Mouse (Mus musculus): ENCODE measurements around the gene 4933415A04Rik. TPM values are rescaled to one million over a fixed set of nuclear protein-coding genes. Genes with fewer than 3 reads are reported as not detected.

4933415A04Rik gene
- polyA plus RNA-seq, 1 experiment from 2014 or later, result 6.3 TPM

GRCm38 (mm10) chr11:43633165-43633564, 46.3 kb downstream of the 4933415A04Rik start:
- no peak overlapping the region for H3K4me2 ChIP-seq
- H3K27ac ChIP-seq, result peak overlapping the region; percentile 76; the same call in 1 of the 2 replicates
- no peaks in the 10 kb centered on the region for H3K9me3 ChIP-seq
- no peaks in the 10 kb centered on the region for H3K36me3 ChIP-seq
- no peak overlapping the region for H3K4me3 ChIP-seq (replicated peaks)
- peaks cover 15% of the 10 kb centered on the region for H3K4me1 ChIP-seq (replicated peaks)
- H3K27me3 ChIP-seq, result no peaks in the 10 kb centered on the region
- H3K9ac ChIP-seq (replicated peaks), result no peak overlapping the region
- WGBS, result 74% methylated on average over 6 of the region's 6 CpGs
- 0 out of 2 replicates have a peak, but pooled peaks have one; percentile 9 for ATAC-seq (ENCODE audit: insufficient number of reproducible peaks, insufficient read depth, low FRiP score, low TSS enrichment, low read depth)

- Histone ChIP-seq H3K9ac (replicated peaks) (no peak overlapping the region), H3K27me3 (no peaks in the 10 kb centered on the region), H3K9me3 (no peaks in the 10 kb centered on the region), H3K4me2 (peak overlapping the region; percentile 40), H3K4me1 (replicated peaks) (peaks cover 15% of the 10 kb centered on the region), H3K36me3 (no peaks in the 10 kb centered on the region), H3K4me3 (replicated peaks) (no peak overlapping the region), H3K27ac (peak overlapping the region; percentile 76)
- peak; percentile 85 for ATAC-seq (ENCODE audit: insufficient number of reproducible peaks, insufficient read depth, low FRiP score, low TSS enrichment, low read depth)
- 14% methylated on average over 19 of the region's 19 CpGs for WGBS
These were observed 47.0 kb downstream of the 4933415A04Rik start for GRCm38 (mm10) chr11:43633658-43634401.

- Histone ChIP-seq H3K4me3 (replicated peaks) (no peak overlapping the region), H3K9me3 (no peaks in the 10 kb centered on the region), H3K4me1 (replicated peaks) (peaks cover 15% of the 10 kb centered on the region), H3K27me3 (no peaks in the 10 kb centered on the region), H3K9ac (replicated peaks) (no peak overlapping the region), H3K4me2 (no peak overlapping the region), H3K27ac (no peak overlapping the region), H3K36me3 (no peaks in the 10 kb centered on the region)
- ATAC-seq (ENCODE audit: insufficient number of reproducible peaks, insufficient read depth, low FRiP score, low TSS enrichment, low read depth), result no peak
- WGBS, result 75% methylated on average over 4 of the region's 4 CpGs
These were observed 49.9 kb downstream of the 4933415A04Rik start for GRCm38 (mm10) chr11:43636761-43637160.

- ATAC-seq (ENCODE audit: insufficient number of reproducible peaks, insufficient read depth, low FRiP score, low TSS enrichment, low read depth), result no peak
- Histone ChIP-seq H3K4me3 (replicated peaks) (no peak overlapping the region), H3K27me3 (no peaks in the 10 kb centered on the region), H3K27ac (no peak overlapping the region), H3K4me1 (replicated peaks) (peaks cover 17% of the 10 kb centered on the region), H3K9me3 (no peaks in the 10 kb centered on the region), H3K36me3 (no peaks in the 10 kb centered on the region), H3K9ac (replicated peaks) (no peak overlapping the region), H3K4me2 (no peak overlapping the region)
- 91% methylated on average over 3 of the region's 3 CpGs for WGBS
These were observed 51.6 kb downstream of the 4933415A04Rik start for GRCm38 (mm10) chr11:43638486-43638885.

Other genes starting within 250 kb of the 4933415A04Rik start
- 104 and 106 TPM in 2 replicates for gene Pttg1, start 160.8 kb upstream of the 4933415A04Rik start, polyA plus RNA-seq (2016; fragmentation: Nextera tagmentation; extraction: Ambion mirVana)
- gene Slu7, start 153.3 kb upstream of the 4933415A04Rik start, polyA plus RNA-seq (2016; fragmentation: Nextera tagmentation; extraction: Ambion mirVana), result 58.5 and 68.0 TPM in 2 replicates
- gene C1qtnf2, start 112.8 kb upstream of the 4933415A04Rik start, polyA plus RNA-seq (2016; fragmentation: Nextera tagmentation; extraction: Ambion mirVana), result 3.2 and 5.0 TPM in 2 replicates
- gene Ccnjl, start 58.3 kb upstream of the 4933415A04Rik start, polyA plus RNA-seq (2016; fragmentation: Nextera tagmentation; extraction: Ambion mirVana), result 22.6 and 23.3 TPM in 2 replicates
- gene Fabp6, start 14.5 kb downstream of the 4933415A04Rik start, polyA plus RNA-seq (2016; fragmentation: Nextera tagmentation; extraction: Ambion mirVana), result not detected in 2 replicates
- 43.4 and 49.7 TPM in 2 replicates for gene Pwwp2a, start 95.0 kb downstream of the 4933415A04Rik start, polyA plus RNA-seq (2016; fragmentation: Nextera tagmentation; extraction: Ambion mirVana)
- 74.4 and 74.8 TPM in 2 replicates for gene Ttc1, start 161.0 kb downstream of the 4933415A04Rik start, polyA plus RNA-seq (2016; fragmentation: Nextera tagmentation; extraction: Ambion mirVana)